ENCODE assay signal across 10 mouse cellular contexts in the genomic region with DNA sequence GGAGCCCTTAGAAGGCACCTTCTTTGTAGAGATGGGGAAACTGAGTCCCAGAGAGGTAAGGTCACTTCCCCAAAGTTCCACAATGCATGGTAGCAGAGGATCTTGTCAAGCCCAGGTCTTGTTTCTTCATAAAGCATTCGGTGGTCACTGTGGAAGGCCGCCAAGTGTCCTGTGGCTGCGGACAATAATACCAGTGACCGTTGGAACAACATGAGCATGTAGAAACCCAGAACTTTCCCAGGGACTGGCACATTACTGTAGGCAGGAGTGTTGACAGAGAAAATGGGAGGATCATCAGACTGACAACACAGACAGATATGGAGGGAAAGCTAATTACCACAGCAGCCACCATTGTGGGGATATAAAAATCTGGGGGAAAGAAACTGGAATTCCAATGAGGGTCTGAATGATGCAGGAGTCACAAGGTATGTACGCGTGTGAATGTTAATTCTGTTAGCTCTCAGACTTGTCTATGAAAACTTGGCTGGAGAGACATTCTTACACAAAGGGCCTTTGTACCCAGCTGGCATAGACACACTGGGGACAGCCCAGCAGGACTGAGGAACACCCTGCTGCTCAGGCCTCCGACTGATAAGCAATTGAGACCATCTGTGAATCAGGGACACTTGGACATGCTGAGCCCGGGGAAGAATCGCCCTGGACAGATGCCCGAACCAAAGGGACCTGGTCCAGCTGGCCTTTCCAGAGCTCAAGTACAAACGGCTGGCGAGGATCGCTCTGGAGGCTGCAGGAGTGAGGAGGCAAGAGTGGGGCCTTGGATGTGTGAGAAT. TPM values are rescaled to one million over a fixed set of nuclear protein-coding genes. Genes with fewer than 3 reads are reported as not detected.
A peak's percentile ranks its signal among the peaks of the same experiment; 100 is the strongest.
DNase-seq lines count a peak whose midpoint lies in the region; ATAC-seq lines count a peak whose summit lies in the region.
"Had no signal": no experiment of that assay in that cellular context is flagged by ENCODE, and none has a peak within 500 bp of the region (broad histone marks: within the 10 kb centered on the region; RNA-seq: fewer than 3 reads in every experiment).

No protein-coding gene starts in this region.

- peak; percentile 73 for DNase-seq in 3T3-L1 (ENCODE audit: low read depth, low spot score)
- DNase-seq in brain, embryonic 18.5 days (ENCODE audit: low read depth, low spot score): peak; percentile 79
- DNase-seq in heart, postnatal 10 days: peak; percentile 91 to 92
- DNase-seq in left cerebral cortex, adult 8-10 months (ENCODE audit: low spot score in 2 of 2): peak; percentile 45 to 88
- peak; percentile 52 for DNase-seq in neural tube, embryonic 11.5 days (ENCODE audit: low spot score)
- peak; percentile 42 for DNase-seq in urinary bladder, postnatal 25 days (ENCODE audit: low spot score)
- DNase-seq: liver, embryonic 13.5 days had no signal

- intact Hi-C loops in heart, postnatal 10 days (cut with DNase I): no loop called here

- no peaks in the 10 kb centered on the region for H3K27me3 ChIP-seq in forebrain, embryonic 16.5 days (replicated peaks; ENCODE audit: control insufficient read depth, insufficient read depth, low read length)
- H3K27me3 ChIP-seq in neural tube, embryonic 11.5 days (ENCODE audit: control insufficient read depth, insufficient read depth, low read length): no peaks in the 10 kb centered on the region
- H3K27me3 ChIP-seq: liver, embryonic 13.5 days; Patski had no signal

- no peaks in the 10 kb centered on the region for H3K36me3 ChIP-seq in forebrain, embryonic 16.5 days (ENCODE audit: control insufficient read depth, insufficient read depth)
- no peaks in the 10 kb centered on the region for H3K36me3 ChIP-seq in neural tube, embryonic 11.5 days (ENCODE audit: control insufficient read depth, insufficient read depth, low read length)
- H3K36me3 ChIP-seq: liver, embryonic 13.5 days had no signal

- peak; percentile 95 for ATAC-seq in forebrain, embryonic 16.5 days
- ATAC-seq in neural tube, embryonic 11.5 days (ENCODE audit: insufficient read depth, low FRiP score, low TSS enrichment): peak; percentile 87
- ATAC-seq in erythroid progenitor cell, adult 5-6 weeks (replicated peaks; ENCODE audit: low FRiP score, poor library complexity, severe bottlenecking): no peak
- ATAC-seq: Patski had no signal

- H3K27ac ChIP-seq in forebrain, embryonic 16.5 days (ENCODE audit: low read length): peak overlapping the region; percentile 58
- peak overlapping the region; percentile 5; the same call in 1 of the 2 replicates for H3K27ac ChIP-seq in neural tube, embryonic 11.5 days (ENCODE audit: low read depth, low read length)
- H3K27ac ChIP-seq: liver, embryonic 13.5 days had no signal

- no peak overlapping the region for H3K9ac ChIP-seq in forebrain, embryonic 16.5 days (replicated peaks; ENCODE audit: low read depth, low read length)
- no peak overlapping the region for H3K9ac ChIP-seq in neural tube, embryonic 11.5 days (ENCODE audit: low read length)
- H3K9ac ChIP-seq: liver, embryonic 13.5 days had no signal

- whole genome bisulfite sequencing in forebrain, embryonic 16.5 days: 20% methylated on average over 13 of the region's 13 CpGs
- WGBS in neural tube, embryonic 11.5 days: 51% methylated on average over 13 of the region's 13 CpGs

- H3K4me2 ChIP-seq in forebrain, embryonic 16.5 days (ENCODE audit: low read length): no peak overlapping the region
- no peak overlapping the region for H3K4me2 ChIP-seq in neural tube, embryonic 11.5 days (ENCODE audit: low read depth)
- H3K4me2 ChIP-seq: liver, embryonic 13.5 days had no signal

- H3K4me1 ChIP-seq in forebrain, embryonic 16.5 days (replicated peaks; ENCODE audit: control insufficient read depth, insufficient read depth, low read length): peaks cover 15% of the 10 kb centered on the region
- H3K4me1 ChIP-seq in neural tube, embryonic 11.5 days (ENCODE audit: control insufficient read depth, insufficient read depth, low read length): no peaks in the 10 kb centered on the region
- H3K4me1 ChIP-seq: liver, embryonic 13.5 days had no signal

- no peaks in the 10 kb centered on the region for H3K9me3 ChIP-seq in forebrain, embryonic 16.5 days (ENCODE audit: control insufficient read depth, low read length)
- H3K9me3 ChIP-seq in neural tube, embryonic 11.5 days (ENCODE audit: control insufficient read depth, low read length): no peaks in the 10 kb centered on the region
- H3K9me3 ChIP-seq: liver, embryonic 13.5 days had no signal

- no peak overlapping the region for H3K4me3 ChIP-seq in forebrain, embryonic 16.5 days (replicated peaks; ENCODE audit: low read length)
- no peak overlapping the region for H3K4me3 ChIP-seq in neural tube, embryonic 11.5 days (ENCODE audit: low read depth, low read length)
- H3K4me3 ChIP-seq: liver, embryonic 13.5 days had no signal

RNA-seq across cellular contexts. Expression of a gene that starts 9.3 kb away (rescaled TPM):
- polyA plus RNA-seq in forebrain, embryonic 16.5 days (2015; fragmentation: Nextera tagmentation; extraction: Ambion mirVana): 0.44 and 0.51 TPM in 2 replicates
- under 1 TPM in 1 of 2 experiments, not detected in 1; 0.22 TPM for total RNA-seq in heart, postnatal 10 days (2021)
- 1 to 10 TPM in 1 of 4 experiments, under 1 TPM in 2, not detected in 1; 0.48 to 1.1 (median 0.68) TPM for total RNA-seq in left cerebral cortex, adult 8-10 months (2022)
- 0.16 and 0.39 TPM in 2 replicates for polyA plus RNA-seq in neural tube, embryonic 11.5 days (2014; fragmentation: Nextera tagmentation; extraction: Ambion mirVana)
- not detected in 2 replicates for total RNA-seq in erythroid progenitor cell, adult 5-6 weeks (2015; ENCODE audit: low replicate concordance)
- total RNA-seq in erythroid progenitor cell, adult 5-6 weeks (2017; ENCODE audit: low replicate concordance): not detected in 2 replicates
- polyA plus RNA-seq: liver, embryonic 13.5 days; Patski had no signal

RNA-seq across cellular contexts. Expression of a gene that starts 22.9 kb away (rescaled TPM):
- 76.9 and 86.5 TPM in 2 replicates for polyA plus RNA-seq in forebrain, embryonic 16.5 days (2015; fragmentation: Nextera tagmentation; extraction: Ambion mirVana)
- 10 to 100 TPM; 86.2 to 92.2 TPM for total RNA-seq in heart, postnatal 10 days (2021)
- total RNA-seq in left cerebral cortex, adult 8-10 months (2022): 10 to 100 TPM; 60.7 to 75.9 (median 72.2) TPM
- polyA plus RNA-seq in neural tube, embryonic 11.5 days (2014; fragmentation: Nextera tagmentation; extraction: Ambion mirVana): 83.1 TPM in 2 replicates
- 71.0 and 90.1 TPM in 2 replicates for total RNA-seq in erythroid progenitor cell, adult 5-6 weeks (2015; ENCODE audit: low replicate concordance)
- total RNA-seq in erythroid progenitor cell, adult 5-6 weeks (2017; ENCODE audit: low replicate concordance): 29.3 and 32.2 TPM in 2 replicates

RNA-seq across cellular contexts. Expression of a gene that starts 55.1 kb away (rescaled TPM):
- polyA plus RNA-seq in forebrain, embryonic 16.5 days (2015; fragmentation: Nextera tagmentation; extraction: Ambion mirVana): 41.5 and 46.0 TPM in 2 replicates
- 10 to 100 TPM; 51.5 to 54.9 TPM for total RNA-seq in heart, postnatal 10 days (2021)
- 100 to 1,000 TPM; 168 to 192 (median 175) TPM for total RNA-seq in left cerebral cortex, adult 8-10 months (2022)
- polyA plus RNA-seq in neural tube, embryonic 11.5 days (2014; fragmentation: Nextera tagmentation; extraction: Ambion mirVana): 56.6 and 61.1 TPM in 2 replicates
- total RNA-seq in erythroid progenitor cell, adult 5-6 weeks (2015; ENCODE audit: low replicate concordance): 121 and 126 TPM in 2 replicates
- 137 and 170 TPM in 2 replicates for total RNA-seq in erythroid progenitor cell, adult 5-6 weeks (2017; ENCODE audit: low replicate concordance)
